In genomic region chr1:127244054-127244770, GRCm38 (mm10) we compare ENCODE assay signal across 31 mouse cellular contexts. TPM values are rescaled to one million over a fixed set of nuclear protein-coding genes. Genes with fewer than 3 reads are reported as not detected.
DNase-seq lines count a peak whose midpoint lies in the region; ATAC-seq and TF ChIP-seq lines count a peak whose summit lies in the region.
"Had no signal": no experiment of that assay in that cellular context is flagged by ENCODE, and none has a peak within 500 bp of the region (broad histone marks: within the 10 kb centered on the region; RNA-seq: fewer than 3 reads in every experiment).

No protein-coding gene starts in this region.

- H3K4me3 ChIP-seq in midbrain, embryonic 11.5 days (ENCODE audit: low read depth, low read length): no peak overlapping the region
- H3K4me3 ChIP-seq in midbrain, postnatal 0 days (ENCODE audit: low read depth, low read length): no peak overlapping the region
- H3K4me3 ChIP-seq in intestine, embryonic 15.5 days (replicated peaks): no peak overlapping the region
- H3K4me3 ChIP-seq in stomach, embryonic 15.5 days (replicated peaks): no peak overlapping the region
- H3K4me3 ChIP-seq in hindbrain, embryonic 14.5 days (replicated peaks; ENCODE audit: low read length): no peak overlapping the region
- H3K4me3 ChIP-seq: embryonic facial prominence, embryonic 10.5 days; embryonic facial prominence, embryonic 15.5 days; forebrain, embryonic 15.5 days; hindbrain, embryonic 15.5 days; lung, embryonic 15.5 days; megakaryocyte, embryonic 14.5 days; midbrain, embryonic 13.5 days had no signal

- H3K27me3 ChIP-seq in midbrain, embryonic 11.5 days (ENCODE audit: control insufficient read depth, insufficient read depth, low read length): no peaks in the 10 kb centered on the region
- H3K27me3 ChIP-seq in midbrain, postnatal 0 days (ENCODE audit: insufficient read depth, low read length): no peaks in the 10 kb centered on the region
- H3K27me3 ChIP-seq in intestine, embryonic 15.5 days (replicated peaks): no peaks in the 10 kb centered on the region
- no peaks in the 10 kb centered on the region for H3K27me3 ChIP-seq in stomach, embryonic 15.5 days (replicated peaks)
- H3K27me3 ChIP-seq in hindbrain, embryonic 14.5 days (ENCODE audit: control insufficient read depth, insufficient read depth, low read length): no peaks in the 10 kb centered on the region
- H3K27me3 ChIP-seq: embryonic facial prominence, embryonic 15.5 days; forebrain, embryonic 15.5 days; hindbrain, embryonic 15.5 days; lung, embryonic 15.5 days; megakaryocyte, embryonic 14.5 days; midbrain, embryonic 13.5 days had no signal

- H3K4me2 ChIP-seq in midbrain, embryonic 11.5 days: no peak overlapping the region
- H3K4me2 ChIP-seq in midbrain, postnatal 0 days (ENCODE audit: low read depth, low read length, poor library complexity, severe bottlenecking): no peak overlapping the region
- no peak overlapping the region for H3K4me2 ChIP-seq in intestine, embryonic 15.5 days (replicated peaks)
- H3K4me2 ChIP-seq in stomach, embryonic 15.5 days: 0 out of 2 replicates have a peak overlapping the region, but pooled peaks have one; percentile 8
- H3K4me2 ChIP-seq in hindbrain, embryonic 14.5 days (replicated peaks): no peak overlapping the region
- H3K4me2 ChIP-seq: embryonic facial prominence, embryonic 15.5 days; forebrain, embryonic 15.5 days; heart, embryonic 11.5 days; hindbrain, embryonic 15.5 days; lung, embryonic 15.5 days; midbrain, embryonic 13.5 days had no signal

- no peak overlapping the region for H3K27ac ChIP-seq in midbrain, embryonic 11.5 days (ENCODE audit: low read depth, low read length)
- no peak overlapping the region for H3K27ac ChIP-seq in midbrain, postnatal 0 days (ENCODE audit: low read depth, low read length)
- H3K27ac ChIP-seq in intestine, embryonic 15.5 days: 0 out of 2 replicates have a peak overlapping the region, but pooled peaks have one; percentile 18
- H3K27ac ChIP-seq in stomach, embryonic 15.5 days: no peak overlapping the region
- H3K27ac ChIP-seq in hindbrain, embryonic 14.5 days: no peak overlapping the region
- H3K27ac ChIP-seq: embryonic facial prominence, embryonic 10.5 days; embryonic facial prominence, embryonic 15.5 days; forebrain, embryonic 15.5 days; hindbrain, embryonic 15.5 days; lung, embryonic 15.5 days; midbrain, embryonic 13.5 days had no signal

- H3K4me1 ChIP-seq in midbrain, embryonic 11.5 days (ENCODE audit: control insufficient read depth, insufficient read depth, low read length): peaks cover 8% of the 10 kb centered on the region
- H3K4me1 ChIP-seq in midbrain, postnatal 0 days (ENCODE audit: insufficient read depth, low read length): no peaks in the 10 kb centered on the region
- H3K4me1 ChIP-seq in intestine, embryonic 15.5 days (replicated peaks): peaks cover 16% of the 10 kb centered on the region
- peaks cover 7% of the 10 kb centered on the region for H3K4me1 ChIP-seq in stomach, embryonic 15.5 days
- peaks cover 11% of the 10 kb centered on the region for H3K4me1 ChIP-seq in hindbrain, embryonic 14.5 days (replicated peaks; ENCODE audit: control insufficient read depth, insufficient read depth, low read length)

- TF ChIP-seq CTCF in midbrain, postnatal 0 days (IDR thresholded peaks at IDR 0.05): no peak

- H3K9ac ChIP-seq in midbrain, embryonic 11.5 days (ENCODE audit: low read length): no peak overlapping the region
- no peak overlapping the region for H3K9ac ChIP-seq in midbrain, postnatal 0 days (replicated peaks; ENCODE audit: low read length, poor library complexity, severe bottlenecking)
- H3K9ac ChIP-seq in intestine, embryonic 15.5 days: no peak overlapping the region
- no peak overlapping the region for H3K9ac ChIP-seq in stomach, embryonic 15.5 days
- no peak overlapping the region for H3K9ac ChIP-seq in hindbrain, embryonic 14.5 days
- H3K9ac ChIP-seq: embryonic facial prominence, embryonic 15.5 days; forebrain, embryonic 15.5 days; hindbrain, embryonic 15.5 days; lung, embryonic 15.5 days; midbrain, embryonic 13.5 days had no signal

- no peak for ATAC-seq in midbrain, embryonic 11.5 days (ENCODE audit: low FRiP score)
- no peak for ATAC-seq in midbrain, postnatal 0 days (ENCODE audit: low FRiP score)
- ATAC-seq in intestine, embryonic 15.5 days: peak; percentile 67
- ATAC-seq in stomach, embryonic 15.5 days (ENCODE audit: insufficient read depth, low FRiP score, low read depth): no peak
- ATAC-seq in hindbrain, embryonic 14.5 days (ENCODE audit: low FRiP score): no peak
- ATAC-seq: activated CD4-positive, CD25-positive, alpha-beta regulatory T cell, adult 4 months; forebrain, embryonic 15.5 days; inflammation-experienced regulatory T-cells, adult 6 months; midbrain, embryonic 13.5 days had no signal

- H3K36me3 ChIP-seq in midbrain, embryonic 11.5 days (ENCODE audit: control insufficient read depth, insufficient read depth, low read length): no peaks in the 10 kb centered on the region
- no peaks in the 10 kb centered on the region for H3K36me3 ChIP-seq in midbrain, postnatal 0 days (ENCODE audit: insufficient read depth, low read length)
- H3K36me3 ChIP-seq in intestine, embryonic 15.5 days: no peaks in the 10 kb centered on the region
- H3K36me3 ChIP-seq in stomach, embryonic 15.5 days: no peaks in the 10 kb centered on the region
- H3K36me3 ChIP-seq in hindbrain, embryonic 14.5 days (replicated peaks; ENCODE audit: control insufficient read depth, insufficient read depth): no peaks in the 10 kb centered on the region
- H3K36me3 ChIP-seq: embryonic facial prominence, embryonic 10.5 days; embryonic facial prominence, embryonic 15.5 days; forebrain, embryonic 15.5 days; hindbrain, embryonic 15.5 days; lung, embryonic 15.5 days; midbrain, embryonic 13.5 days had no signal

- no peaks in the 10 kb centered on the region for H3K9me3 ChIP-seq in midbrain, embryonic 11.5 days (ENCODE audit: control insufficient read depth, low read length)
- H3K9me3 ChIP-seq in midbrain, postnatal 0 days (ENCODE audit: low read length): no peaks in the 10 kb centered on the region
- no peaks in the 10 kb centered on the region for H3K9me3 ChIP-seq in intestine, embryonic 15.5 days
- no peaks in the 10 kb centered on the region for H3K9me3 ChIP-seq in stomach, embryonic 15.5 days
- no peaks in the 10 kb centered on the region for H3K9me3 ChIP-seq in hindbrain, embryonic 14.5 days (ENCODE audit: control insufficient read depth, low read length)
- H3K9me3 ChIP-seq: embryonic facial prominence, embryonic 10.5 days; embryonic facial prominence, embryonic 15.5 days; forebrain, embryonic 15.5 days; hindbrain, embryonic 15.5 days; lung, embryonic 15.5 days; megakaryocyte, embryonic 14.5 days; midbrain, embryonic 13.5 days had no signal

- peak; percentile 57 for DNase-seq in midbrain, embryonic 11.5 days (ENCODE audit: low spot score, missing footprints)
- no peak for DNase-seq in midbrain, postnatal 0 days (ENCODE audit: low spot score)
- DNase-seq in ES-CJ7 (ENCODE audit: low read depth, low spot score): peak; percentile 18
- DNase-seq in embryo, embryonic 9.5 days (ENCODE audit: extremely low spot score): no peak
- DNase-seq in hindbrain, embryonic 14.5 days (ENCODE audit: low spot score): no peak
- no peak for DNase-seq in lung, postnatal 14 days
- DNase-seq: adrenal gland, adult 2 months; adrenal gland, postnatal 36 days; cerebellum, adult 18-20 months; cerebellum, postnatal 14 days; gastrocnemius, postnatal 25 days; heart, adult 18-20 months; heart, postnatal 4 days; kidney, adult 9 months; kidney, postnatal 14 days; liver; lung, postnatal 36 days; retina, postnatal 1 day; right cerebral cortex, postnatal 14 days had no signal

- 92% methylated on average over 11 of the region's 11 CpGs for WGBS in midbrain, embryonic 11.5 days
- 91% methylated on average over 11 of the region's 11 CpGs for WGBS in midbrain, postnatal 0 days
- WGBS in intestine, embryonic 15.5 days: 63% methylated on average over 11 of the region's 11 CpGs
- 73% methylated on average over 11 of the region's 11 CpGs for WGBS in stomach, embryonic 15.5 days
- 94% methylated on average over 11 of the region's 11 CpGs for WGBS in hindbrain, embryonic 14.5 days

RNA-seq across cellular contexts. Expression of gene Mgat5, which starts 39.4 kb away (rescaled TPM):
- polyA plus RNA-seq in midbrain, embryonic 11.5 days (2014; fragmentation: Nextera tagmentation; extraction: Ambion mirVana): 6.9 and 7.9 TPM in 2 replicates
- total RNA-seq in midbrain, postnatal 0 days (2014; rRNA removed): 56.5 and 56.6 TPM in 2 replicates
- polyA plus RNA-seq in midbrain, postnatal 0 days (2015; fragmentation: Nextera tagmentation; extraction: Ambion mirVana): 11.2 and 13.0 TPM in 2 replicates
- 5.9 and 6.3 TPM in 2 replicates for polyA plus RNA-seq in intestine, embryonic 15.5 days (2015; fragmentation: Nextera tagmentation; extraction: Ambion mirVana)
- 5.4 and 5.7 TPM in 2 replicates for polyA plus RNA-seq in stomach, embryonic 15.5 days (2015; fragmentation: Nextera tagmentation; extraction: Ambion mirVana)
- polyA plus RNA-seq in hindbrain, embryonic 14.5 days (2014; fragmentation: Nextera tagmentation; extraction: Ambion mirVana): 15.9 and 16.3 TPM in 2 replicates

Comparison
In these comparisons a context has a peak if more than half of its experiments do, and no peak if none do; other contexts are left out.
1. DNase-seq: peak in midbrain, embryonic 11.5 days (single experiment) and ES-CJ7 (single experiment); none in midbrain, postnatal 0 days (single experiment), embryo, embryonic 9.5 days (single experiment), hindbrain, embryonic 14.5 days (single experiment) and lung, postnatal 14 days (single experiment).